Mouse (Mus musculus) limb, embryonic 10.5 days (tissue): Measurements from ENCODE around the gene Fgfr3. TPM values are rescaled to one million over a fixed set of nuclear protein-coding genes. Genes with fewer than 3 reads are reported as not detected.

ENCODE experiments used
- DNase-seq: peaks from one replicate; pipeline ENCODE4 v3.0.0-alpha.2; 2017; ENCODE audit warnings: low spot score
- H3K27ac ChIP-seq: fragments of 300-500 bp; sonication (generic); 2 replicates; pipeline ENCODE4 v1.5.1; 2016; ENCODE audit warnings: mild to moderate bottlenecking
- H3K27me3 ChIP-seq: fragments of 300-500 bp; sonication (generic); 2 replicates; pipeline ENCODE4 v1.6.1; 2016; ENCODE audit warnings: low read depth, mild to moderate bottlenecking; ENCODE audit not compliant: poor library complexity, severe bottlenecking
- H3K36me3 ChIP-seq: fragments of 300-500 bp; sonication (generic); 2 replicates; pipeline ENCODE4 v1.6.1; 2016; ENCODE audit warnings: mild to moderate bottlenecking, moderate library complexity
- H3K4me1 ChIP-seq: fragments of 300-500 bp; sonication (generic); 2 replicates; pipeline ENCODE4 v1.6.1; 2016
- H3K4me3 ChIP-seq: fragments of 300-500 bp; sonication (generic); 2 replicates; pipeline ENCODE4 v1.5.1; 2016; ENCODE audit warnings: mild to moderate bottlenecking, moderate library complexity
- H3K9me3 ChIP-seq: fragments of 300-500 bp; sonication (generic); replicated peaks from 2 replicates; pipeline ENCODE4 v1.6.1; 2016; ENCODE audit warnings: mild to moderate bottlenecking
- WGBS: fragments of 180-500 bp; shearing (Covaris S2); methylation state at CpG from one replicate; pipeline ENCODE4 v1.1.7; 2016; 5-methylcytosine and 5-hydroxymethylcytosine counted together
- polyA plus RNA-seq: library from polyadenylated mRNA; unstranded; fragments of >200 nt; fragmentation: Nextera tagmentation; extraction: Ambion mirVana; gene quantifications from 2 replicates; pipeline ENCODE4 v1.2.1, GENCODE M21; 2016

Gene Fgfr3
- polyA plus RNA-seq, 1 experiment from 2014 or later = 10.5 TPM

GRCm38 (mm10) chr5:33703999-33704398, 17.5 kb upstream of the Fgfr3 start:
- 75% methylated on average over 8 of the region's 8 CpGs for WGBS
- Histone ChIP-seq H3K27me3 (peaks cover 38% of the 10 kb centered on the region), H3K4me3 (no peak overlapping the region), H3K9me3 (no peaks in the 10 kb centered on the region), H3K27ac (peak overlapping the region; percentile 27; the same call in 1 of the 2 replicates), H3K4me1 (peaks cover 51% of the 10 kb centered on the region), H3K36me3 (no peaks in the 10 kb centered on the region)
- DNase-seq = no peak

GRCm38 (mm10) chr5:33704945-33705611, 16.4 kb upstream of the Fgfr3 start:
- Histone ChIP-seq H3K9me3 (no peaks in the 10 kb centered on the region), H3K4me3 (peak overlapping the region; percentile 16; the same call in 1 of the 2 replicates), H3K27ac (peak overlapping the region; percentile 74), H3K4me1 (peaks cover 40% of the 10 kb centered on the region), H3K27me3 (peaks cover 27% of the 10 kb centered on the region), H3K36me3 (no peaks in the 10 kb centered on the region)
- 6% methylated on average over 11 of the region's 11 CpGs for WGBS
- DNase-seq = peak; percentile 60

GRCm38 (mm10) chr5:33705612-33706349, 15.7 kb upstream of the Fgfr3 start:
- peak overlapping the region; percentile 16; the same call in 1 of the 2 replicates for H3K4me3 ChIP-seq
- peak overlapping the region; percentile 74 for H3K27ac ChIP-seq
- WGBS = 35% methylated on average over 9 of the region's 9 CpGs

GRCm38 (mm10) chr5:33706350-33706629, 15.2 kb upstream of the Fgfr3 start:
- WGBS = 86% methylated on average over 1 of the region's 1 CpGs
- H3K36me3 ChIP-seq = no peaks in the 10 kb centered on the region
- H3K9me3 ChIP-seq = no peaks in the 10 kb centered on the region
- H3K4me3 ChIP-seq = no peak overlapping the region
- 0 out of 2 replicates have a peak overlapping the region, but pooled peaks have one; percentile 21 for H3K27ac ChIP-seq
- no peak for DNase-seq
- peaks cover 31% of the 10 kb centered on the region for H3K4me1 ChIP-seq
- peaks cover 15% of the 10 kb centered on the region for H3K27me3 ChIP-seq

More at GRCm38 (mm10) chr5:33705612-33706349, 15.7 kb upstream of the Fgfr3 start:
- DNase-seq = no peak
- peaks cover 33% of the 10 kb centered on the region for H3K4me1 ChIP-seq
- no peaks in the 10 kb centered on the region for H3K36me3 ChIP-seq
- peaks cover 20% of the 10 kb centered on the region for H3K27me3 ChIP-seq
- no peaks in the 10 kb centered on the region for H3K9me3 ChIP-seq

GRCm38 (mm10) chr5:33707163-33707562, 14.3 kb upstream of the Fgfr3 start:
- Histone ChIP-seq H3K36me3 (no peaks in the 10 kb centered on the region), H3K27ac (0 out of 2 replicates have a peak overlapping the region, but pooled peaks have one; percentile 21), H3K27me3 (peaks cover 6% of the 10 kb centered on the region; the same call in 1 of the 2 replicates), H3K4me1 (peaks cover 31% of the 10 kb centered on the region), H3K4me3 (no peak overlapping the region), H3K9me3 (no peaks in the 10 kb centered on the region)
- WGBS = 58% methylated on average over 4 of the region's 4 CpGs
- no peak for DNase-seq

GRCm38 (mm10) chr5:33709037-33709436, 12.4 kb upstream of the Fgfr3 start:
- 61% methylated on average over 2 of the region's 2 CpGs for WGBS

GRCm38 (mm10) chr5:33712550-33712949, 8.9 kb upstream of the Fgfr3 start:
- no peak overlapping the region for H3K4me3 ChIP-seq
- DNase-seq = no peak
- H3K27me3 ChIP-seq = peaks cover 6% of the 10 kb centered on the region; the same call in 1 of the 2 replicates
- no peak overlapping the region for H3K27ac ChIP-seq
- H3K9me3 ChIP-seq = no peaks in the 10 kb centered on the region
- H3K4me1 ChIP-seq = peaks cover 26% of the 10 kb centered on the region
- H3K36me3 ChIP-seq = no peaks in the 10 kb centered on the region
- WGBS = 77% methylated on average over 2 of the region's 2 CpGs

More at GRCm38 (mm10) chr5:33709037-33709436, 12.4 kb upstream of the Fgfr3 start:
- Histone ChIP-seq H3K4me3 (no peak overlapping the region), H3K9me3 (no peaks in the 10 kb centered on the region), H3K27ac (no peak overlapping the region), H3K4me1 (peaks cover 28% of the 10 kb centered on the region), H3K36me3 (no peaks in the 10 kb centered on the region), H3K27me3 (peaks cover 9% of the 10 kb centered on the region; the same call in 1 of the 2 replicates)
- DNase-seq = no peak

GRCm38 (mm10) chr5:33715182-33715581, 6.3 kb upstream of the Fgfr3 start:
- Histone ChIP-seq H3K36me3 (no peaks in the 10 kb centered on the region), H3K27ac (peak overlapping the region; percentile 31; the same call in 1 of the 2 replicates), H3K4me3 (no peak overlapping the region), H3K4me1 (peaks cover 23% of the 10 kb centered on the region), H3K27me3 (peaks cover 24% of the 10 kb centered on the region), H3K9me3 (no peaks in the 10 kb centered on the region)
- WGBS = 15% methylated on average over 2 of the region's 2 CpGs
- no peak for DNase-seq

- no peaks in the 10 kb centered on the region for H3K36me3 ChIP-seq
- WGBS = 76% methylated on average over 6 of the region's 6 CpGs
- no peak overlapping the region for H3K27ac ChIP-seq
- H3K4me3 ChIP-seq = no peak overlapping the region
- peaks cover 32% of the 10 kb centered on the region for H3K4me1 ChIP-seq
- no peak for DNase-seq
- H3K9me3 ChIP-seq = no peaks in the 10 kb centered on the region
- H3K27me3 ChIP-seq = peaks cover 37% of the 10 kb centered on the region
Measured at GRCm38 (mm10) chr5:33716467-33716866, 5.0 kb upstream of the Fgfr3 start.

GRCm38 (mm10) chr5:33718460-33718859, 3.0 kb upstream of the Fgfr3 start:
- H3K27ac ChIP-seq = no peak overlapping the region
- no peak overlapping the region for H3K4me3 ChIP-seq
- no peaks in the 10 kb centered on the region for H3K36me3 ChIP-seq
- 71% methylated on average over 5 of the region's 5 CpGs for WGBS
- no peak for DNase-seq
- peaks cover 54% of the 10 kb centered on the region for H3K27me3 ChIP-seq
- H3K9me3 ChIP-seq = no peaks in the 10 kb centered on the region
- H3K4me1 ChIP-seq = peaks cover 52% of the 10 kb centered on the region

GRCm38 (mm10) chr5:33720852-33721490, 503 bp upstream of the Fgfr3 start:
- no peaks in the 10 kb centered on the region for H3K9me3 ChIP-seq
- 0 out of 2 replicates have a peak overlapping the region, but pooled peaks have one; percentile 81 for H3K27ac ChIP-seq
- peaks cover 77% of the 10 kb centered on the region for H3K27me3 ChIP-seq
- H3K36me3 ChIP-seq = no peaks in the 10 kb centered on the region
- peaks cover 51% of the 10 kb centered on the region for H3K4me1 ChIP-seq
- 8% methylated on average over 8 of the region's 8 CpGs for WGBS
- no peak for DNase-seq
- peak overlapping the region; percentile 80 for H3K4me3 ChIP-seq

- H3K27ac ChIP-seq = peak overlapping the region; percentile 81
- H3K4me1 ChIP-seq = peaks cover 45% of the 10 kb centered on the region
- under 1% methylated on average over 53 of the region's 53 CpGs for whole genome bisulfite sequencing
- DNase-seq = peak; percentile 54
- peak overlapping the region; percentile 80 for H3K4me3 ChIP-seq
- peaks cover 89% of the 10 kb centered on the region for H3K27me3 ChIP-seq
- no peaks in the 10 kb centered on the region for H3K36me3 ChIP-seq
- no peaks in the 10 kb centered on the region for H3K9me3 ChIP-seq
Measured at GRCm38 (mm10) chr5:33722266-33723018, 968 bp downstream of the Fgfr3 start.
